Mouse (Mus musculus) stomach, postnatal 0 days (tissue): ENCODE measurements around the gene Pccb. TPM values are rescaled to one million over a fixed set of nuclear protein-coding genes. Genes with fewer than 3 reads are reported as not detected.

Experiments used
- ATAC-seq: fragments of 200-750 bp; cut with Nextera tagmentation; 2 replicates; pipeline ENCODE4 v1.8.0; 2017; ENCODE audit not compliant: low FRiP score, low TSS enrichment
- DNase-seq: peaks from one replicate; pipeline ENCODE4 v3.0.0-alpha.2; 2016; ENCODE audit warnings: low spot score
- H3K27ac ChIP-seq: fragments of 300-500 bp; sonication (generic); replicated peaks from 2 replicates; pipeline ENCODE4 v1.5.1; 2014; ENCODE audit warnings: mild to moderate bottlenecking, control low read depth
- H3K27me3 ChIP-seq: fragments of 300-500 bp; sonication (generic); 2 replicates; pipeline ENCODE4 v1.6.1; 2014; ENCODE audit warnings: low read length; ENCODE audit not compliant: control insufficient read depth, insufficient read depth
- H3K36me3 ChIP-seq: fragments of 300-500 bp; sonication (generic); 2 replicates; pipeline ENCODE4 v1.6.1; 2014; ENCODE audit warnings: low read length, mixed read lengths; ENCODE audit not compliant: control insufficient read depth, insufficient read depth
- H3K4me1 ChIP-seq: fragments of 300-500 bp; sonication (generic); replicated peaks from 2 replicates; pipeline ENCODE4 v1.6.1; 2014; ENCODE audit warnings: antibody characterized with exemption; ENCODE audit not compliant: control insufficient read depth, insufficient read depth
- H3K4me2 ChIP-seq: fragments of 300-500 bp; sonication (generic); replicated peaks from 2 replicates; pipeline ENCODE4 v1.6.1; 2014; ENCODE audit warnings: low read depth, mild to moderate bottlenecking, control low read depth, moderate library complexity
- H3K4me3 ChIP-seq: fragments of 300-500 bp; sonication (generic); 2 replicates; pipeline ENCODE4 v1.5.1; 2014; ENCODE audit warnings: low read depth, low read length, control low read depth
- H3K9ac ChIP-seq: fragments of 300-500 bp; sonication (generic); 2 replicates; pipeline ENCODE4 v1.6.1; 2014; ENCODE audit warnings: mild to moderate bottlenecking, low read length, control low read depth, mixed read lengths
- H3K9me3 ChIP-seq: fragments of 300-500 bp; sonication (generic); 2 replicates; pipeline ENCODE4 v1.6.1; 2016; ENCODE audit warnings: low read length; ENCODE audit not compliant: control insufficient read depth
- CTCF ChIP-seq: IDR thresholded peaks from 2 replicates; pipeline ENCODE4 v1.5.1; 2016; ENCODE audit warnings: antibody characterized with exemption, low read depth, mild to moderate bottlenecking, moderate library complexity
- EP300 ChIP-seq: optimal IDR thresholded peaks from 2 replicates; pipeline ENCODE3; 2016; ENCODE audit warnings: antibody characterized with exemption
- WGBS: fragments of 180-500 bp; shearing (Covaris S2); extraction: QIAGEN DNeasy Blood & Tissue Kit; methylation state at CpG from one replicate; pipeline ENCODE4 v1.1.7; 2014; 5-methylcytosine and 5-hydroxymethylcytosine counted together
- polyA plus RNA-seq: library from polyadenylated mRNA; unstranded; fragments of >200 nt; fragmentation: Nextera tagmentation; extraction: Ambion mirVana; gene quantifications from 2 replicates; pipeline ENCODE4 v1.2.1, GENCODE M21; 2015

The Pccb gene
- polyA plus RNA-seq, 1 experiment from 2014 or later = 29.9 TPM

GRCm38 (mm10) chr9:100944677-100945365 lies 89.9 kb downstream of the Pccb start:
- H3K4me3 ChIP-seq = no peak overlapping the region
- H3K4me2 ChIP-seq = no peak overlapping the region
- H3K27me3 ChIP-seq = no peaks in the 10 kb centered on the region
- H3K9ac ChIP-seq = no peak overlapping the region
- H3K27ac ChIP-seq = no peak overlapping the region
- H3K36me3 ChIP-seq = peaks cover 5% of the 10 kb centered on the region; the same call in 1 of the 2 replicates
- TF ChIP-seq CTCF (no peak), EP300 (no peak)
- DNase-seq (no peak), ATAC-seq (no peak)
- H3K4me1 ChIP-seq = no peaks in the 10 kb centered on the region
- H3K9me3 ChIP-seq = no peaks in the 10 kb centered on the region
- 85% methylated on average over 5 of the region's 5 CpGs for WGBS

GRCm38 (mm10) chr9:100942042-100942441 lies 92.7 kb downstream of the Pccb start:
- DNase-seq = no peak
- no peak overlapping the region for H3K4me3 ChIP-seq
- no peak for ATAC-seq
- H3K27ac ChIP-seq = no peak overlapping the region
- no peak for TF ChIP-seq EP300
- no peak for TF ChIP-seq CTCF
- no peak overlapping the region for H3K9ac ChIP-seq
- H3K36me3 ChIP-seq = peaks cover 2% of the 10 kb centered on the region; the same call in 1 of the 2 replicates
- H3K4me1 ChIP-seq = no peaks in the 10 kb centered on the region
- no peak overlapping the region for H3K4me2 ChIP-seq
- WGBS = 56% methylated on average over 2 of the region's 2 CpGs
- no peaks in the 10 kb centered on the region for H3K27me3 ChIP-seq
- no peaks in the 10 kb centered on the region for H3K9me3 ChIP-seq

Other genes with a start within 250 kb of the Pccb start
- gene Msl2, start 39.2 kb upstream of the Pccb start, polyA plus RNA-seq = 3.0 and 3.5 TPM in 2 replicates
- 6.8 TPM in 2 replicates for gene Ppp2r3a, start 216.9 kb upstream of the Pccb start, polyA plus RNA-seq